Mouse (Mus musculus) neural tube, embryonic 12.5 days (tissue): Measurements from ENCODE around the gene Usp5. TPM values are rescaled to one million over a fixed set of nuclear protein-coding genes. Genes with fewer than 3 reads are reported as not detected.

ENCODE experiments used
- ATAC-seq: fragments of 200-750 bp; cut with Nextera tagmentation; 2 replicates; pipeline ENCODE4 v1.8.0; 2017; ENCODE audit warnings: low read depth, mild to moderate bottlenecking, moderate TSS enrichment, moderate library complexity; ENCODE audit not compliant: low FRiP score
- H3K27ac ChIP-seq: fragments of 300-500 bp; sonication (generic); 2 replicates; pipeline ENCODE4 v1.5.1; 2016
- H3K27me3 ChIP-seq: fragments of 300-500 bp; sonication (generic); replicated peaks from 2 replicates; pipeline ENCODE4 v1.6.1; 2016; ENCODE audit warnings: mild to moderate bottlenecking
- H3K36me3 ChIP-seq: fragments of 300-500 bp; sonication (generic); 2 replicates; pipeline ENCODE4 v1.6.1; 2016; ENCODE audit warnings: mild to moderate bottlenecking
- H3K4me1 ChIP-seq: fragments of 300-500 bp; sonication (generic); 2 replicates; pipeline ENCODE4 v1.6.1; 2016
- H3K4me2 ChIP-seq: fragments of 300-500 bp; sonication (generic); replicated peaks from 2 replicates; pipeline ENCODE4 v1.6.1; 2016; ENCODE audit warnings: mild to moderate bottlenecking
- H3K4me3 ChIP-seq: fragments of 300-500 bp; sonication (generic); 2 replicates; pipeline ENCODE4 v1.5.1; 2016
- H3K9ac ChIP-seq: fragments of 300-500 bp; sonication (generic); 2 replicates; pipeline ENCODE4 v1.6.1; 2016; ENCODE audit warnings: mild to moderate bottlenecking
- H3K9me3 ChIP-seq: fragments of 300-500 bp; sonication (generic); 2 replicates; pipeline ENCODE4 v1.6.1; 2016; ENCODE audit warnings: mild to moderate bottlenecking
- WGBS: fragments of 180-500 bp; shearing (Covaris S2); methylation state at CpG from one replicate; pipeline ENCODE4 v1.1.7; 2016; 5-methylcytosine and 5-hydroxymethylcytosine counted together
- polyA plus RNA-seq: library from polyadenylated mRNA; unstranded; fragments of >200 nt; fragmentation: Nextera tagmentation; extraction: Ambion mirVana; gene quantifications from 2 replicates; pipeline ENCODE4 v1.2.1, GENCODE M21; 2016

Usp5 gene
- polyA plus RNA-seq = 203 TPM in 2 replicates

- Histone ChIP-seq H3K36me3 (peaks cover 46% of the 10 kb centered on the region), H3K27ac (peak within 1 kb of the TSS; percentile 47; the same call in 1 of the 2 replicates), H3K4me3 (peak within 1 kb of the TSS; percentile 61), H3K27me3 (no peaks in the 10 kb centered on the region), H3K9ac (peak within 1 kb of the TSS; percentile 69), H3K9me3 (no peaks in the 10 kb centered on the region), H3K4me1 (peaks cover 18% of the 10 kb centered on the region), H3K4me2 (peak within 1 kb of the TSS; percentile 85)
- peak; percentile 97 for ATAC-seq
- WGBS = under 1% methylated on average over 55 of the region's 55 CpGs
These were observed at the start of gene Usp5, which contains the start of gene Cdca3 for GRCm38 (mm10) chr6:124828868-124829798. Usp5 (minus strand) TSS chr6:124829484. Cdca3 (plus strand) TSS chr6:124829547.

- WGBS = 57% methylated on average over 3 of the region's 3 CpGs
- H3K4me1 ChIP-seq = no peaks in the 10 kb centered on the region
- H3K36me3 ChIP-seq = no peaks in the 10 kb centered on the region
- no peak overlapping the region for H3K9ac ChIP-seq
- no peak for ATAC-seq
- H3K9me3 ChIP-seq = no peaks in the 10 kb centered on the region
- H3K4me2 ChIP-seq = no peak overlapping the region
- no peaks in the 10 kb centered on the region for H3K27me3 ChIP-seq
- H3K4me3 ChIP-seq = no peak overlapping the region
- no peak overlapping the region for H3K27ac ChIP-seq
These were observed 45.1 kb upstream of the Usp5 start for GRCm38 (mm10) chr6:124874348-124874747.

GRCm38 (mm10) chr6:124866560-124866959, 37.3 kb upstream of the Usp5 start:
- 58% methylated on average over 6 of the region's 7 CpGs for WGBS
- H3K36me3 ChIP-seq = no peaks in the 10 kb centered on the region
- no peak overlapping the region for H3K27ac ChIP-seq
- H3K4me2 ChIP-seq = no peak overlapping the region
- no peaks in the 10 kb centered on the region for H3K9me3 ChIP-seq
- no peaks in the 10 kb centered on the region for H3K27me3 ChIP-seq
- ATAC-seq = no peak
- no peak overlapping the region for H3K4me3 ChIP-seq
- H3K4me1 ChIP-seq = peaks cover 40% of the 10 kb centered on the region
- H3K9ac ChIP-seq = no peak overlapping the region

GRCm38 (mm10) chr6:124865766-124866362, 36.6 kb upstream of the Usp5 start:
- no peaks in the 10 kb centered on the region for H3K9me3 ChIP-seq
- H3K4me3 ChIP-seq = no peak overlapping the region
- H3K36me3 ChIP-seq = no peaks in the 10 kb centered on the region
- no peak overlapping the region for H3K27ac ChIP-seq
- H3K4me1 ChIP-seq = peaks cover 46% of the 10 kb centered on the region
- 60% methylated on average over 18 of the region's 18 CpGs for WGBS
- no peak for ATAC-seq
- H3K9ac ChIP-seq = 0 out of 2 replicates have a peak overlapping the region, but pooled peaks have one; percentile 21
- H3K27me3 ChIP-seq = no peaks in the 10 kb centered on the region
- no peak overlapping the region for H3K4me2 ChIP-seq

- H3K9ac ChIP-seq = peak within 1 kb of the TSS; percentile 82
- H3K36me3 ChIP-seq = no peaks in the 10 kb centered on the region
These were observed 34.5 kb upstream of the Usp5 start, which contains the start of gene Gpr162 for GRCm38 (mm10) chr6:124863658-124864298. Gpr162 (minus strand) TSS chr6:124863983.

GRCm38 (mm10) chr6:124863125-124863657, 33.9 kb upstream of the Usp5 start:
- H3K27me3 ChIP-seq = no peaks in the 10 kb centered on the region
- H3K36me3 ChIP-seq = no peaks in the 10 kb centered on the region
- peak; percentile 19 for ATAC-seq
- peak overlapping the region; percentile 81 for H3K27ac ChIP-seq
- H3K9ac ChIP-seq = peak overlapping the region; percentile 82
- 1% methylated on average over 12 of the region's 16 CpGs for WGBS
- no peaks in the 10 kb centered on the region for H3K9me3 ChIP-seq
- H3K4me2 ChIP-seq = peak overlapping the region; percentile 88
- peak overlapping the region; percentile 58 for H3K4me3 ChIP-seq
- peaks cover 65% of the 10 kb centered on the region for H3K4me1 ChIP-seq

More at GRCm38 (mm10) chr6:124863658-124864298, 34.5 kb upstream of the Usp5 start, which contains the start of gene Gpr162:
- peak within 1 kb of the TSS; percentile 81 for H3K27ac ChIP-seq
- H3K4me3 ChIP-seq = peak within 1 kb of the TSS; percentile 58
- H3K9me3 ChIP-seq = no peaks in the 10 kb centered on the region
- ATAC-seq = peak; percentile 67
- peak within 1 kb of the TSS; percentile 88 for H3K4me2 ChIP-seq
- H3K4me1 ChIP-seq = peaks cover 60% of the 10 kb centered on the region
- H3K27me3 ChIP-seq = no peaks in the 10 kb centered on the region
- WGBS = under 1% methylated on average over 43 of the region's 43 CpGs

- peak overlapping the region; percentile 20; the same call in 1 of the 2 replicates for H3K27ac ChIP-seq
- 13% methylated on average over 8 of the region's 8 CpGs for WGBS
- no peaks in the 10 kb centered on the region for H3K36me3 ChIP-seq
- peak overlapping the region; percentile 58 for H3K4me3 ChIP-seq
- no peaks in the 10 kb centered on the region for H3K27me3 ChIP-seq
- H3K4me2 ChIP-seq = peak overlapping the region; percentile 88
- peaks cover 71% of the 10 kb centered on the region for H3K4me1 ChIP-seq
- no peaks in the 10 kb centered on the region for H3K9me3 ChIP-seq
- ATAC-seq = no peak
- H3K9ac ChIP-seq = peak overlapping the region; percentile 82
These were observed 33.3 kb upstream of the Usp5 start for GRCm38 (mm10) chr6:124862406-124863124.

DNA sequence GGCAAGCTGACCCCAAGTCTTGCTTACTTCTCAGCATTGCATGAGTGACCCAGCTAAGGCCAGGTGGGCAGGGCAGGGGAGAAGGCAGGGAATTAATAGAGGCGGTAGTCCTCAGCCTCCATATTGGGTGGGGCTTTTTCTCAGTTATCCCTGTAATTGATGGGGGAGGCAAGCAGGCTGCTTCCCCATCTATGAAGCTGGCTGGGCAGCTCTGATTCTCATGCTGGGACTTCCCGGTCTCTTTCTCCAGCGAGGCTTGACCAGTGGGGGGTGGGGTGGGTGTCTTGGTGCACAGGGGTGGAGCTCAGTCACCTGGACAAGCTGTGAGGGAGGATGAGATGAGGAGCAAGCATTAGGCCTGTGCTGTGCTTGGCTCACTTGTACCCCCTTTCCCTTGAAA, 32.5 kb upstream of the Usp5 start:
- H3K9ac ChIP-seq = peak overlapping the region; percentile 82
- no peak for ATAC-seq
- peak overlapping the region; percentile 58; the same call in 1 of the 2 replicates for H3K4me3 ChIP-seq
- H3K9me3 ChIP-seq = no peaks in the 10 kb centered on the region
- peak overlapping the region; percentile 88 for H3K4me2 ChIP-seq
- no peaks in the 10 kb centered on the region for H3K36me3 ChIP-seq
- no peak overlapping the region; the same call in 1 of the 2 replicates for H3K27ac ChIP-seq
- no peaks in the 10 kb centered on the region for H3K27me3 ChIP-seq
- peaks cover 73% of the 10 kb centered on the region for H3K4me1 ChIP-seq
- 44% methylated on average over 3 of the region's 3 CpGs for WGBS

DNA sequence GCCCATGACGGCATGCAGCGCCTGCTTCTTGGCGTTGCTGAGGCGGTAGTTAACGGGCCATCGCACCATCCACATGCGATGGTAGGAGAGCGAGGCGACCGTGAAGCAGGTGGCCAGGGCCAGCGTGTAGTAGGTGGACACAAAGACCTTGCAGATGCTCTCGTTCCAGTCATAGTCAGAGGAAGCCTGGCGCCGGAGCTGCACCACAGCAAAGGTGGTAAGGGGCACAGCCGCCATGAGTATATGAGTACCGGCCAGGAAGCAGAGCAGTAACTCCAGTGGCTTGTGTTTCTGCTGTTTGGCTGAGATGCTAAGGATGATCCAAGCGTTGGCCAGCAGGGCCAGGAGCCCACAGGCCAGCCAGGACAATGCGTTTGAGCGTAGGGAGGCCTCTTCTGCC, 32.0 kb upstream of the Usp5 start:
- no peaks in the 10 kb centered on the region for H3K27me3 ChIP-seq
- peak overlapping the region; percentile 88 for H3K4me2 ChIP-seq
- H3K9ac ChIP-seq = peak overlapping the region; percentile 82; the same call in 1 of the 2 replicates
- no peaks in the 10 kb centered on the region for H3K9me3 ChIP-seq
- H3K4me1 ChIP-seq = peaks cover 73% of the 10 kb centered on the region
- no peak for ATAC-seq
- H3K36me3 ChIP-seq = no peaks in the 10 kb centered on the region
- H3K27ac ChIP-seq = no peak overlapping the region
- 82% methylated on average over 19 of the region's 19 CpGs for WGBS
- no peak overlapping the region for H3K4me3 ChIP-seq

- 86% methylated on average over 9 of the region's 9 CpGs for WGBS
- Histone ChIP-seq H3K4me3 (no peak overlapping the region), H3K9me3 (no peaks in the 10 kb centered on the region), H3K36me3 (no peaks in the 10 kb centered on the region), H3K4me2 (peak overlapping the region; percentile 88), H3K9ac (peak overlapping the region; percentile 22), H3K4me1 (peaks cover 74% of the 10 kb centered on the region), H3K27ac (0 out of 2 replicates have a peak overlapping the region, but pooled peaks have one; percentile 2), H3K27me3 (no peaks in the 10 kb centered on the region)
- no peak for ATAC-seq
These were observed 31.2 kb upstream of the Usp5 start for GRCm38 (mm10) chr6:124860511-124860910.

DNA sequence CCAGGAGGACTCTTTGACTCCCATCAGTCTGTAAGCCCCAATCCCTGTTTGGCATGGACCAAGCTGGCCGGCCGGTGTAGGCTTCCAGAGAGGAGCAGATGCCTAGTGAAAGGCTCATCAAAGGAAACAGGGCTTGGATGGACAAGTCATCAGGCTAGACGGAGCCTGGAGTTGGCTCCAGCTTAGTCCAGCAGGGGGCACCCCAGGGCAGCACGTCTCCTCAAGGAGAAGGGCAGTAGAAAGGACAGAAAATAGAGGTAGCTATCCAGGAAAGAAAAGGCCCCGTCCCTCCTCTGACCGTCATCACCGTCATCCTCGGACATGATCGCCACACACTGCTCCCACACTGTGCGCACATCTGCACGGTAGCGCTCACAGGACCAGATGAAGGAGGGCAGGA, 30.4 kb upstream of the Usp5 start:
- 13% methylated on average over 12 of the region's 12 CpGs for WGBS
- ATAC-seq = no peak

More for the DNA sequence above, 30.4 kb upstream of the Usp5 start:
- peak overlapping the region; percentile 88 for H3K4me2 ChIP-seq
- no peaks in the 10 kb centered on the region for H3K27me3 ChIP-seq
- H3K9me3 ChIP-seq = no peaks in the 10 kb centered on the region
- H3K27ac ChIP-seq = 0 out of 2 replicates have a peak overlapping the region, but pooled peaks have one; percentile 2
- no peak overlapping the region for H3K4me3 ChIP-seq
- no peaks in the 10 kb centered on the region for H3K36me3 ChIP-seq
- H3K9ac ChIP-seq = peak overlapping the region; percentile 22; the same call in 1 of the 2 replicates
- H3K4me1 ChIP-seq = peaks cover 71% of the 10 kb centered on the region
